Mouse (Mus musculus): ENCODE data around the gene Rin2. TPM values are rescaled to one million over a fixed set of nuclear protein-coding genes. Genes with fewer than 3 reads are reported as not detected.

Rin2 gene
- polyA plus RNA-seq, 1 experiment = 0.02 TPM

DNA sequence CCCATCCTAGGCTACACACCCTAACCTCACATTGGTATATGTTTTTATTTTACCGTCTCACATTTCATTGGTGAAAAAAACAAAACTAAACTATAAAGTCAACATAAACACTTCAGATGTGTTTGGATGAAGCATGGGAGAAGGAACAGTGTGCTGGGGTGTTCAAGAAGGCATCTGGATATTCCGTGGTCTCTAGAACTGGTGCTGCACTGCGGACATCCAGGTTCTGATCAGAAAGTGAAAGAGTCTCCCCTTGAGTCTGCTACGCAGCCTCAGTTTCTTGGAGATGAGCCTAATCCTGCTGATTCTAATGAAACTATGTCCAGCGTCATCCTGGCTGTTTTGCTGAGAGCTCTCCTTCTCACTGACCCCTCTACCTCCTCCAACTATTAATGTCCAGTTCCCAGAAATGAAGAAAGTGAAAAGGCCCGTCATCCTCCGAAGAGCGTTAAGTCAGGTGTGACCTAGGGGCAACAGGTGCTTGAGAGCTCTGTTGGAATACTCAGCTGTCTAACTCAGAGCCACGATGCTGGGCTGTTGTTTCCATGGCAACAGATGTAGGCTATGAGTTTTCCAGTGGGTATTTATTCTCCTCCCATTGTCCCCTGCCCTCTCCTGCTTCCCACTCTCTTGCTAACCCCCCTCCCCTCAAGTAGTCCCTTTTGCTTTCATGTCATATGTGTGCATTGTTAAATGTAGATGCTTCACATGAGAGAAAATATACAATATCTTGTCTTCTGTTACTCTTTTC lies 164.7 kb downstream of the Rin2 start:
- no peaks in the 10 kb centered on the region for H3K9me3 ChIP-seq (ENCODE audit: control insufficient read depth, low read length)
- H3K27me3 ChIP-seq (ENCODE audit: control insufficient read depth) = no peaks in the 10 kb centered on the region
- no peaks in the 10 kb centered on the region for H3K36me3 ChIP-seq (ENCODE audit: control insufficient read depth)
- TF ChIP-seq TAL1 (IDR thresholded peaks at IDR 0.05; ENCODE audit: low read length) = no peak
- no peak for TF ChIP-seq GATA1 (IDR thresholded peaks at IDR 0.05; ENCODE audit: low read length)
- H3K4me3 ChIP-seq (replicated peaks) = no peak overlapping the region
- H3K4me1 ChIP-seq (ENCODE audit: control insufficient read depth) = no peaks in the 10 kb centered on the region

DNA sequence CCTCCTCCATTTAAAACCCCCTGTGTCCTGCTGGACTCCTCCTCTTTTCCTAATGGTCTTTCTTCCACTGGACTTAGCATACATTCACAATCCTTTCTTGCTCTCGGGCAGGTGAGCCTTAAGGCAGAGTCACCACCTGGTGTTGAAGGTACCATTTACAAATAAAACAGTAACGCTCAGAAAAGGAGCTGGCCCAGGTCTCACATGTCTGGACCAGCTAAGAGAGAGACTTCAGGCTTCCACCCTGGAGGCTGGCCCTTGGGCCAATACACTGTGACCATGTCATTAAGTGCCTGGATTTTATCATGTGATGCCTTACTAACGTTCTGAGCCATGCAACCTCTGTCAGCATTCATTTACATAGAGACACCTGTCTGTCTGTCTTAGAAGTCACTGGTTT lies 165.3 kb downstream of the Rin2 start:
- no peaks in the 10 kb centered on the region for H3K9me3 ChIP-seq (ENCODE audit: control insufficient read depth, low read length)
- no peaks in the 10 kb centered on the region for H3K27me3 ChIP-seq (ENCODE audit: control insufficient read depth)
- TF ChIP-seq TAL1 (IDR thresholded peaks at IDR 0.05; ENCODE audit: low read length) = no peak
- no peak for TF ChIP-seq GATA1 (IDR thresholded peaks at IDR 0.05; ENCODE audit: low read length)
- H3K36me3 ChIP-seq (ENCODE audit: control insufficient read depth) = no peaks in the 10 kb centered on the region
- no peak overlapping the region for H3K4me3 ChIP-seq (replicated peaks)
- no peaks in the 10 kb centered on the region for H3K4me1 ChIP-seq (ENCODE audit: control insufficient read depth)

DNA sequence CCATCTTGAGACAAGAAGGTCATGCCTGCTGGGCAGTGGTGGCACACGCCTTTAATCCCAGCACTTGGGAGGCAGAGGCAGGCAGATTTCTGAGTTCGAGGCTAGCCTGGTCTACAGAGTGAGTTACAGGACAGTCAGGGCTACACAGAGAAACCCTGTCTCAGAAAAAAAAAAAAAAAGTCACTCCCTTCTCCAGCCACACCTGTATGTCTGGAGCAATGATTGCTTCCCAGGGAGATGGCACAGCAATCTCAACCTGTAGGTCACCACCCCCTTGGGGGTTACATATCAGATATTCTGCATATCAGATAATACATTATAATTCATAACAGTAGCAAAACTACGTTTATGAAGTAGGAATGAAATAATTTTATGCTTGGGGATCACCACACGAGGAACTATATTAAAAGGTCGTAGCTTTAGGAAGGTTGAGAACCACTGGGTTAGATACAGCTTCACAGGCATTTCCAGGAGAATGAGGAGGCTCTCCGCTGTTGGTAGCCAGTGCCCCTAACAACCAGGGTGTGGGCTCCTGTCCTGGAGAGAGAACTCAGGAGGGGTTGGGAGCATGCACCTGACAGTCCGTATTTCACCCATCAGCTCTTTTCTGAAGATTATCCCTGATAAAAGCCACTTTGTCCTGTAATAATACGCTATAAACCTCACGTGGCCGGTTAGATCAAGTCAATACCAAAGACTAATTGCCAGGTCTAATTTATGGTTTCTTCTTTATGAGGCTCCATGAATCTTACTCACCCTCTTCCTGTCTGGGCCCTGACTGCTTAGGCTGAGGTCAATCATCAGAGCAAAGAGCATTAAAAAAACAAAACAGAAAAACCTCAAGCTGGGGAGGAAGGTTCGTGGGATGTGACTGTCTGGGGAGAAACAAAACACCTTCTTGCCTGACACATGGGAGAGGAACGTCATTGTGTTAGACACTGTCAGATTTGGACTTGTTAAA lies 166.2 kb downstream of the Rin2 start:
- no peaks in the 10 kb centered on the region for H3K36me3 ChIP-seq (ENCODE audit: control insufficient read depth)

DNA sequence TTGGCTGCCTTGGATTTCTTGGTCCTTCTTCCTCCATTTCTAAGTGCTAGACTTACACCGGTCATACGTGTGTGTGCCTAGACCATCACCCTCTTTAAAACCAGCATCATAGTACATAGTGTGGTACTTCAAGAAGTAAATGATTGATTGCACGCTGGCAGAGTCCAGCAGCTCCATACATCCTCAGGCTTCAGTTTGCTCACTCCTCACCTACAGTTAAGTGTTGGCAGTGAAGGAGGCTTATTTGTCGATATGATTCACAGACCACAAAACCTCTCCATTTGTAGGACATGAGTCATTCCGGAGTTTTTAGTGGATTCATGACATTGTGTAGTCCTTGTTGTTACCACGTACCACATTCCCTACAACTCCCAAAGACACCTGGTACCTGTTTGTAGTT lies 168.3 kb downstream of the Rin2 start:
- H3K27me3 ChIP-seq (ENCODE audit: control insufficient read depth) = no peaks in the 10 kb centered on the region
- TF ChIP-seq GATA1 (IDR thresholded peaks at IDR 0.05; ENCODE audit: low read length) (no peak), TAL1 (IDR thresholded peaks at IDR 0.05; ENCODE audit: low read length) (no peak)
- H3K4me1 ChIP-seq (ENCODE audit: control insufficient read depth) = no peaks in the 10 kb centered on the region
- no peaks in the 10 kb centered on the region for H3K36me3 ChIP-seq (ENCODE audit: control insufficient read depth)
- no peak overlapping the region for H3K4me3 ChIP-seq (replicated peaks)
- no peaks in the 10 kb centered on the region for H3K9me3 ChIP-seq (ENCODE audit: control insufficient read depth, low read length)

More for the DNA sequence above, 166.2 kb downstream of the Rin2 start:
- no peak for TF ChIP-seq GATA1 (IDR thresholded peaks at IDR 0.05; ENCODE audit: low read length)
- no peak for TF ChIP-seq TAL1 (IDR thresholded peaks at IDR 0.05; ENCODE audit: low read length)
- H3K9me3 ChIP-seq (ENCODE audit: control insufficient read depth, low read length) = no peaks in the 10 kb centered on the region
- no peak overlapping the region for H3K4me3 ChIP-seq (replicated peaks)
- H3K4me1 ChIP-seq (ENCODE audit: control insufficient read depth) = no peaks in the 10 kb centered on the region
- no peaks in the 10 kb centered on the region for H3K27me3 ChIP-seq (ENCODE audit: control insufficient read depth)

DNA sequence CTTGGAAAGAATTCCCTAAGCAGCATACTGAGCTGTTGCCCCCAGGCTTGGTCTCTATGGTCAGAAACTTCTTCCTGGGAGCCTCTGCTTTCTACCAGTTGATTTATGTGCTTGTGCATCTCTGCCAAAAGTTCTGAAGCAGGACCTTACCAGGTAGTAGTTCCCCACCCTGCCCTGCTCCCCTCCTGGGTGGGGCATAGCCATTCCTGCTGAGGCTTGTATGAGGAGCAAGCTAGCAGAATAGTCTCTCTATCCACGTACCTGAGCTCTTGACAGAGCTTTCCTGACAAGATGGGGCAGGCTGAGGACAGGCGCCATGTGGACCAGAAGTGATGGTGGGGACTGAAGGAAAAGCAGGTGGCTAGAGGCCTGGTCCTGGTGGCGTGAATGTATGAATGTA lies 171.6 kb downstream of the Rin2 start:
- Histone ChIP-seq H3K9me3 (ENCODE audit: control insufficient read depth, low read length) (no peaks in the 10 kb centered on the region), H3K4me3 (replicated peaks) (no peak overlapping the region), H3K27me3 (ENCODE audit: control insufficient read depth) (no peaks in the 10 kb centered on the region), H3K4me1 (ENCODE audit: control insufficient read depth) (no peaks in the 10 kb centered on the region), H3K36me3 (ENCODE audit: control insufficient read depth) (no peaks in the 10 kb centered on the region)
- TF ChIP-seq GATA1 (IDR thresholded peaks at IDR 0.05; ENCODE audit: low read length) = no peak
- no peak for TF ChIP-seq TAL1 (IDR thresholded peaks at IDR 0.05; ENCODE audit: low read length)

DNA sequence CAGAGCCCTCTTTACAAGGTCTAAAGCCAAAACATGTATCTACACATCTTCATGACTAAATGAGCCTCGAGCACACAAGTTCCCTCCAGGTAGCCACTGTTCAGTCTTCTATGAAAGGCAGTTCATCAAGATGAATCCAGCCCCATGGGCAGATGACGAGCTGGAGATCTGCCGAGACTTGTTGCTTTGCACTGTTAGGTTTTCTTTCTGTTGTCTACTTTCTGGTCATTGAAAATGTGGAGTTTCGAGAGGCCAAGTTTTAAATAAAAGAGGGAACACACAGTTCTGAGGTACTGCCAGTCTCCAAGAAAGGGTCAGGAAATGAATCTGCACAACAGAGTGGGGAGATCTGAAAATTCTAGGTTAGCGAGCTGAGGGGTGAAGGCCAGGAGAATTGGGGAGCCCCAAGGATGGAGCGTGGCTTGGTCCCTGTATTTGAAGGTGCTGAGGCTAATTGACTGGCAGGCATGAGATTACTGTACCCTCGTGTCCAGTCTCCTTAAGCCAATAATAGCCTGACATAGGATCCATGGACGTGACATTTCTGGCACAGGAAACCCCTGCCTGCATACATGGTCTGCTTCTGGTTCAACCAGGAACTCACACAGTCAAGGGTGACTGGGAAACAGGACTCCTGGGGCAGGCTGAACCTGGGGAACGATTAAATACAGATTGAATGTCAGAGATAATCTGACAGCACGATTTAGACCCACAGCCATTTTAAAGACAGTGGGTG lies 174.3 kb downstream of the Rin2 start:
- no peaks in the 10 kb centered on the region for H3K27me3 ChIP-seq (ENCODE audit: control insufficient read depth)
- H3K4me3 ChIP-seq (replicated peaks) = no peak overlapping the region
- no peak for TF ChIP-seq GATA1 (IDR thresholded peaks at IDR 0.05; ENCODE audit: low read length)
- no peaks in the 10 kb centered on the region for H3K36me3 ChIP-seq (ENCODE audit: control insufficient read depth)
- H3K9me3 ChIP-seq (ENCODE audit: control insufficient read depth, low read length) = no peaks in the 10 kb centered on the region
- no peaks in the 10 kb centered on the region for H3K4me1 ChIP-seq (ENCODE audit: control insufficient read depth)

DNA sequence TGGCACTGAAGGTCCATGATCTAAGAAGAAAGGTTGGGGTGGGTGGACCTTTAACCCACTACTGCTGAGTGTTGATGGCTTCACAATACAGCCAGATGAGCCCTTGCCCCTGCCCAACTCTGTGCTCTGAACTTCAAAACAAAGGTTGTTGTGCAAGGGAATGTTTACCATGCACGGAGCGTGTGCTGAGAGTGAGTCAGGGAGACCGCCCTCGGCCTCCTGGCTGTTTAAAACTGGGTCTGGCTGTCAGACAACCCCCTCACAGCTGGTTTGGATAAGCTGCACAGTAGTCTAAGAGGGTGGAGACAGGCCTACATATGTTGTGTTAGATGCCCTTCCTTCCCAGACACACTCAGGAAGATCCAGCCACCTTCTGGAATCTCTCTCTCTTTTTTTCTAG lies 175.8 kb downstream of the Rin2 start:
- TF ChIP-seq GATA1 (IDR thresholded peaks at IDR 0.05; ENCODE audit: low read length) (no peak), TAL1 (IDR thresholded peaks at IDR 0.05; ENCODE audit: low read length) (no peak)
- Histone ChIP-seq H3K36me3 (ENCODE audit: control insufficient read depth) (no peaks in the 10 kb centered on the region), H3K9me3 (ENCODE audit: control insufficient read depth, low read length) (no peaks in the 10 kb centered on the region), H3K4me3 (replicated peaks) (no peak overlapping the region), H3K4me1 (ENCODE audit: control insufficient read depth) (no peaks in the 10 kb centered on the region), H3K27me3 (ENCODE audit: control insufficient read depth) (no peaks in the 10 kb centered on the region)

DNA sequence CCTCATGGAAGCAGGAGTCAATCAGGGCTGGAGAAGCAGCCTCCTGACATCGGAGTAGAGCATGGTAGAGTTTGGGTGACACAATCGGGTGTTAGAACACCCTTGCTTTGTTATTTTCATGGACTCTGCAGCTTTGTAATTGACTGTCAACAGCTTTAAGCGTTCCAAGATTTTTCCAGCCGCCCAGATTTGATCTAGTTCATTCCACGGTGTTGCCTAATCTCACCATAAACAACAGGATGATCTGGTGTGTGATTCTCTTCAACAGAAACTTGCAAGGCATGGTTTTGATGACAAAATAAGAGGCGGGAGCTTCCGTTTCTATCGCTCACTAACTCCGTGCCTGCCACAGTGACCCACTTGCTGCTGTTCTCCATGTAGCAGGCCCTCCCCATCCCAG lies 180.8 kb downstream of the Rin2 start:
- Histone ChIP-seq H3K4me1 (ENCODE audit: control insufficient read depth) (no peaks in the 10 kb centered on the region), H3K27me3 (ENCODE audit: control insufficient read depth) (no peaks in the 10 kb centered on the region; the same call in 1 of the 2 replicates), H3K36me3 (ENCODE audit: control insufficient read depth) (no peaks in the 10 kb centered on the region), H3K4me3 (replicated peaks) (no peak overlapping the region), H3K9me3 (ENCODE audit: control insufficient read depth, low read length) (no peaks in the 10 kb centered on the region)
- TF ChIP-seq TAL1 (IDR thresholded peaks at IDR 0.05; ENCODE audit: low read length) (no peak), GATA1 (IDR thresholded peaks at IDR 0.05; ENCODE audit: low read length) (no peak)

DNA sequence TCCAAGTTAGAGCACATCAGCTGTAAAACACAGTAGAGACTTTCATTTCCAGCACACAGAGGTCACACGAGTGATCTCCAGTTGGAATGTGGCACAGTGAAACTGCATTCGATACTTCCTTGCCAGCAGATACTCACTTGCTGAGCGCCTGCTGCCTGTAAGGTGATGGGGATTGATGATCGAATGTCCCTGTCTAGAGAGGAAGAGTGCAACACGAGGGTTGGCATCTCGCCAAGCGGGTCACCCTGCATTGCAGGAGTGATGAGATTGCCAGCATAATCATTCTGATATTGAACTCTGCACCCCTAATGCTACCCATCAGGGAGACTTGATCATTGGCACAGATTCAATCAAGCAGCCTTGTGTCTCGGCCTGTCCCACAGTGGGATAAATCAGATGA lies 182.8 kb downstream of the Rin2 start:
- H3K9me3 ChIP-seq (ENCODE audit: control insufficient read depth, low read length) = no peaks in the 10 kb centered on the region
- no peaks in the 10 kb centered on the region; the same call in 1 of the 2 replicates for H3K27me3 ChIP-seq (ENCODE audit: control insufficient read depth)
- H3K36me3 ChIP-seq (ENCODE audit: control insufficient read depth) = no peaks in the 10 kb centered on the region
- H3K4me1 ChIP-seq (ENCODE audit: control insufficient read depth) = no peaks in the 10 kb centered on the region
- no peak overlapping the region for H3K4me3 ChIP-seq (replicated peaks)
- TF ChIP-seq GATA1 (IDR thresholded peaks at IDR 0.05; ENCODE audit: low read length) (no peak), TAL1 (IDR thresholded peaks at IDR 0.05; ENCODE audit: low read length) (no peak)
